Mouse (Mus musculus): ENCODE measurements around the gene Slc35b1. TPM values are rescaled to one million over a fixed set of nuclear protein-coding genes. Genes with fewer than 3 reads are reported as not detected.
A peak's percentile ranks its signal among the peaks of the same experiment; 100 is the strongest.

Gene Slc35b1
- polyA plus RNA-seq, 1 experiment from 2014 or later, result 96.8 TPM

GRCm38 (mm10) chr11:95423505-95423904, 39.0 kb downstream of the Slc35b1 start:
- no peak overlapping the region for H3K9ac ChIP-seq (replicated peaks; ENCODE audit: low read depth)
- no peaks in the 10 kb centered on the region for H3K4me1 ChIP-seq (ENCODE audit: insufficient read depth, low read depth, low read length)
- DNase-seq (ENCODE audit: low spot score), result no peak
- 86% methylated on average over 3 of the region's 3 CpGs for WGBS
- H3K36me3 ChIP-seq (ENCODE audit: insufficient read depth, low read length), result no peaks in the 10 kb centered on the region
- no peak overlapping the region for H3K27ac ChIP-seq (ENCODE audit: low read length)
- peak; percentile 54 for TF ChIP-seq CTCF (IDR thresholded peaks at IDR 0.05)
- TF ChIP-seq EP300 (IDR thresholded peaks at IDR 0.05), result no peak
- no peaks in the 10 kb centered on the region for H3K9me3 ChIP-seq (ENCODE audit: low read length)
- H3K4me3 ChIP-seq (ENCODE audit: low read depth, low read length), result no peak overlapping the region
- H3K27me3 ChIP-seq (replicated peaks; ENCODE audit: insufficient read depth, low read length), result no peaks in the 10 kb centered on the region
- H3K4me2 ChIP-seq (replicated peaks; ENCODE audit: low read depth, low read length), result no peak overlapping the region
- ATAC-seq, result no peak

DNA sequence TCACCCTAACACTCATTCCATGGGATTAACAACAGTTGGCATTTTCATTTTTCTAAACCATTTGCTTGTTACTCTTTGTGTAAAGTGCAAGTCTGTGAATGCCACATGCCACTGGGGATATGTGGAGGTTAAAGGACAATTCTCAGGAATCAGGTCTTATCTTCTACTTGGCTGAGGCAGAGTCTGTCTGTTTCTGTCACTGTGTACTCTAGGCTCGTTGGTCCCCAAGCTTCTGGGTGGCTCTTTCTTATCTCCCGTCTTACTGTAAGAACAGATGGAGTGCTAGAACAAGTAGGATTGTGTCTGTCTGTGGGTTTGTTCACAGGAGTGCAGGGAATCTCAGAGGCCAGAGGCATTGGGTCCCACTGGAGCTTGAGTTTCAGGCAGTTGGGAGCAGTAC, 46.9 kb downstream of the Slc35b1 start:
- Histone ChIP-seq H3K27ac (ENCODE audit: low read length) (no peak overlapping the region), H3K9ac (replicated peaks; ENCODE audit: low read depth) (no peak overlapping the region), H3K36me3 (ENCODE audit: insufficient read depth, low read length) (peaks cover 4% of the 10 kb centered on the region; the same call in 1 of the 2 replicates), H3K9me3 (ENCODE audit: low read length) (no peaks in the 10 kb centered on the region), H3K4me1 (ENCODE audit: insufficient read depth, low read depth, low read length) (no peaks in the 10 kb centered on the region), H3K4me3 (ENCODE audit: low read depth, low read length) (no peak overlapping the region), H3K27me3 (replicated peaks; ENCODE audit: insufficient read depth, low read length) (no peaks in the 10 kb centered on the region), H3K4me2 (replicated peaks; ENCODE audit: low read depth, low read length) (no peak overlapping the region)
- DNase-seq (ENCODE audit: low spot score), result no peak
- 40% methylated on average over 2 of the region's 2 CpGs for WGBS
- no peak for ATAC-seq
- no peak for TF ChIP-seq CTCF (IDR thresholded peaks at IDR 0.05)
- no peak for TF ChIP-seq EP300 (IDR thresholded peaks at IDR 0.05)

DNA sequence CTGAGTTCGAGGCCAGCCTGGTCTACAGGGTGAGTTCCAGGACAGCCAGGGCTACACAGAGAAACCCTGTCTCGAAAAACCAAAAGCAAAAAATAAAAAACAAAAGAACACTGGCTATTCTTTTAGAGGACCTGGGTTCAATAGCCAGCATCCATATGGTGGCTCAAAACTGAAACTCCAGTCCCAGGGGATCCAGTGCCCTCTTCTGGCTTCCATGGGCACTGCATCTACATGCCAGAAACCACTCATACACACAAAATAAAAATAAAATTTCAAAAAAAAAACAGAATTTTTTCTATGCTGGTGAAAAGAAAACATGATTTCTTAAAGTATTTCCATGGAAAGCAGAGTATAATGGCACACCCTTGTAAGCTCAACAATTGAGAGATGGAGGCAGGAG, 47.7 kb downstream of the Slc35b1 start:
- no peak overlapping the region for H3K9ac ChIP-seq (replicated peaks; ENCODE audit: low read depth)
- peak; percentile 73 for TF ChIP-seq CTCF (IDR thresholded peaks at IDR 0.05)
- TF ChIP-seq EP300 (IDR thresholded peaks at IDR 0.05), result no peak

More for the DNA sequence above, 47.7 kb downstream of the Slc35b1 start:
- DNase-seq (ENCODE audit: low spot score) (no peak), ATAC-seq (no peak)
- Histone ChIP-seq H3K4me2 (replicated peaks; ENCODE audit: low read depth, low read length) (no peak overlapping the region), H3K9me3 (ENCODE audit: low read length) (no peaks in the 10 kb centered on the region), H3K27ac (ENCODE audit: low read length) (no peak overlapping the region), H3K27me3 (replicated peaks; ENCODE audit: insufficient read depth, low read length) (no peaks in the 10 kb centered on the region), H3K4me1 (ENCODE audit: insufficient read depth, low read depth, low read length) (no peaks in the 10 kb centered on the region), H3K36me3 (ENCODE audit: insufficient read depth, low read length) (peaks cover 4% of the 10 kb centered on the region; the same call in 1 of the 2 replicates), H3K4me3 (ENCODE audit: low read depth, low read length) (no peak overlapping the region)
- 98% methylated on average over 2 of the region's 2 CpGs for WGBS

Other genes with a start within 250 kb of the Slc35b1 start
- 0.55 and 0.79 TPM in 2 replicates for gene Dlx4, start 238.4 kb upstream of the Slc35b1 start, polyA plus RNA-seq (2015; fragmentation: Nextera tagmentation; extraction: Ambion mirVana)
- gene Tac4, start 123.2 kb upstream of the Slc35b1 start, polyA plus RNA-seq (2015; fragmentation: Nextera tagmentation; extraction: Ambion mirVana), result 0.18 and 0.25 TPM in 2 replicates
- 30.7 and 33.5 TPM in 2 replicates for gene Kat7, start 74.4 kb upstream of the Slc35b1 start, polyA plus RNA-seq (2015; fragmentation: Nextera tagmentation; extraction: Ambion mirVana)
- gene Fam117a, start 47.7 kb upstream of the Slc35b1 start, polyA plus RNA-seq (2015; fragmentation: Nextera tagmentation; extraction: Ambion mirVana), result 20.4 and 21.6 TPM in 2 replicates
- 140 and 185 TPM in 2 replicates for gene Spop, start 29.4 kb downstream of the Slc35b1 start, polyA plus RNA-seq (2015; fragmentation: Nextera tagmentation; extraction: Ambion mirVana)
- gene Nxph3, start 129.9 kb downstream of the Slc35b1 start, polyA plus RNA-seq (2015; fragmentation: Nextera tagmentation; extraction: Ambion mirVana), result 1.2 and 1.5 TPM in 2 replicates
- 0.43 and 0.50 TPM in 2 replicates for gene Ngfr, start 203.0 kb downstream of the Slc35b1 start, polyA plus RNA-seq (2015; fragmentation: Nextera tagmentation; extraction: Ambion mirVana)

Measured in lung, postnatal 0 days (tissue).